Mouse (Mus musculus) hematopoietic multipotent progenitor cell, adult 10-12 weeks (in vitro differentiated cells): Measurements from ENCODE around the gene Gm7929. TPM values are rescaled to one million over a fixed set of nuclear protein-coding genes. Genes with fewer than 3 reads are reported as not detected.

Source experiments
- polyA plus RNA-seq: library from polyadenylated mRNA; stranded (reverse); fragments of >175 nt; gene quantifications from 2 replicates; pipeline ENCODE4 v1.2.3, GENCODE M21; 2012; ENCODE audit warnings: low replicate concordance

Gm7929 gene
- not detected in 2 replicates for polyA plus RNA-seq

DNA sequence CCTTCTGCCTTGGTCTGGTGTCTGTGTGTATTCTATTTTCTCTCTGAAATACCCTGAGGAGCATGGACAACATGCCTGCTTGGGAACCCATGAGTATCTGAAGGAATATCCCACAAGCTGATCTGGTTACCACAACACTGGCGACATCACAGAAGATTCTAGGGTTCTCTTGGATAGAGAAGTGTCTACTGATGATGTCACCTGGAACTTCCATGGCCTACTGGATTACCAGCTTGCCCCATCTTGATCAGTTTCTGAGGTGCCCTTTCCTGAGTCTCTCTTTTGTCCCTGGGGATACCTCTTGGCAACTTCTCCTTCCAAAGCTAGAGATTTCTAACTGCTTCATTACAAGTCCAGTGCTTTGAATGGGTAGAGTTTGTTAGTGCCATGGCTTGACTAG lies at the start of gene Gm7929:
Gene Gm7929 (minus strand): TSS at position 101 of the 400 bp plus-strand sequence.

DNA sequence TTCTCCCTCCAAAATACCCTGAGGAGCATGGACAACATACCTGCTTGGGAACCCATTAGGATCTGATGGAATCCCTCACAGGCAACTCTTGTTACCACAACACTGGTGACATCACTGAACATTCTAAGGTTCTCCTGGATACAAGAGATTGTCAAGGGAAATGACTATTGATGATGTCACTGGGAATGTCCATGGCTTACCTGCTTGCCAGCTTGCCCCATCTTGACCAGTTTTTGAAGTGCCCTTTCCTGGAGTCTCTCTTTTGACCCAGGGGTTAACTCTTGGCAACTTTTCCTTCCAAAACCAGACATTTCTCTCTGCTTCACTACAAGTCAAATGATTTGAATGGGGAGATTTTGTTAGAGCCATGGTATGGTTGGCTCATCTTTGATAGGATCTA lies 21.9 kb upstream of the Gm7929 start, which contains the start of gene Gm47189:
Gene Gm47189 (minus strand): TSS at position 101 of the 400 bp plus-strand sequence.

DNA sequence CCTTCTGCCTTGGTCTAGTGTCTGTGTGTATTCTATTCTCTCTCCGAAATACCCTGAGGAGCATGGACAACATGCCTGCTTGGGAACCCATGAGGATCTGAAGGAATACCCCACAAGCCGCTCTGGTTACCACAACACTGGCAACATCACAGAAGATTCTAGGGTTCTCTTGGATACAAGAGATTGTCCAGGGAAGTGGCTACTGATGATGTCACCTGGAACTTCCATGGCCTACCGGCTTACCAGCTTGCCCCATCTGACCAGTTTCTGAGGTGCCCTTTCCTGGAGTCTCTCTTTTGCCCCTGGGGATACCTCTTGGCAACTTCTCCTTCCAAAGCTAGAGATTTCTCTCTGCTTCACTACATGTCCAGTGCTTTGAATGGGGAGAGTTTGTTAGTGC lies 48.6 kb downstream of the Gm7929 start, which contains the start of gene Gm8068:
Gene Gm8068 (minus strand): TSS at position 101 of the 400 bp plus-strand sequence.

Other genes starting within 250 kb of the Gm7929 start
- not detected in 2 replicates for gene Gm7970, start 195.0 kb downstream of the Gm7929 start, polyA plus RNA-seq
- gene 1700049E17Rik2, start 177.4 kb downstream of the Gm7929 start, polyA plus RNA-seq, result not detected in 2 replicates
- gene Gm3072, start 126.0 kb downstream of the Gm7929 start, polyA plus RNA-seq, result not detected in 2 replicates
- not detected in 2 replicates for gene Gm3676, start 104.1 kb downstream of the Gm7929 start, polyA plus RNA-seq
- not detected in 2 replicates for gene Gm8068, start 48.7 kb downstream of the Gm7929 start, polyA plus RNA-seq
- not detected in 2 replicates for gene Gm47189, start 21.8 kb upstream of the Gm7929 start, polyA plus RNA-seq
- not detected in 2 replicates for gene Gm7980, start 156.7 kb upstream of the Gm7929 start, polyA plus RNA-seq
- gene 1700049E17Rik1, start 174.3 kb upstream of the Gm7929 start, polyA plus RNA-seq, result not detected in 2 replicates
- not detected in 2 replicates for gene 1700024B05Rik, start 193.4 kb upstream of the Gm7929 start, polyA plus RNA-seq
- gene Gm6401, start 217.3 kb upstream of the Gm7929 start, polyA plus RNA-seq, result not detected in 2 replicates
- gene Gm3543, start 232.7 kb upstream of the Gm7929 start, polyA plus RNA-seq, result not detected in 2 replicates